Mouse (Mus musculus) adrenal gland (tissue): ENCODE measurements around the gene Foxk1.

Experiments used
- intact Hi-C: fragments of 180-260 bp; cut with DNase I; formaldehyde crosslinking; loops from one replicate; pipeline ENCODE4 v1.15.1; 2025

Foxk1 gene

GRCm38 (mm10) chr5:142386784-142387680, 14.3 kb upstream of the Foxk1 start:
- intact Hi-C loops, result no loop called here

- intact Hi-C loops, result no loop called here
Observed at GRCm38 (mm10) chr5:142387716-142388115, 13.6 kb upstream of the Foxk1 start.

DNA sequence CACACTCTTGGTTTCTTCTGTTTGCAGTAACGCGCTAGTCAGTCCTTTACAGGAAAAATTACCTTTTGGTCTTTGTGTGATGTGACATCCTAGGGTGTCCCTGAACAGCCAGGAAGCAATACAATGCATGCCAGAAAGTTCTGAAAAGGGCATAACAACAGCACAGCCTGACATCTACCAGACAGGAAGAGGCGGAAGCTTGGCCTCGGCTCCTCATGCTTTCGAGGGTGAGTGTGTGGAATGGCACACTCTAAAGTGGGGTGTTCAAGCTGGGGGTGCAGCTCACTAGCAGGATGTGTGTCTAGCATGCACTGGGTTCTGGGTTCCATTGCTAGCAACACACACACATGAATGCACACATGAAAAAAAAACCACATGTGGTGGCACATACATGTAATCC, 9.6 kb upstream of the Foxk1 start:
- intact Hi-C loops, result no loop called here

DNA sequence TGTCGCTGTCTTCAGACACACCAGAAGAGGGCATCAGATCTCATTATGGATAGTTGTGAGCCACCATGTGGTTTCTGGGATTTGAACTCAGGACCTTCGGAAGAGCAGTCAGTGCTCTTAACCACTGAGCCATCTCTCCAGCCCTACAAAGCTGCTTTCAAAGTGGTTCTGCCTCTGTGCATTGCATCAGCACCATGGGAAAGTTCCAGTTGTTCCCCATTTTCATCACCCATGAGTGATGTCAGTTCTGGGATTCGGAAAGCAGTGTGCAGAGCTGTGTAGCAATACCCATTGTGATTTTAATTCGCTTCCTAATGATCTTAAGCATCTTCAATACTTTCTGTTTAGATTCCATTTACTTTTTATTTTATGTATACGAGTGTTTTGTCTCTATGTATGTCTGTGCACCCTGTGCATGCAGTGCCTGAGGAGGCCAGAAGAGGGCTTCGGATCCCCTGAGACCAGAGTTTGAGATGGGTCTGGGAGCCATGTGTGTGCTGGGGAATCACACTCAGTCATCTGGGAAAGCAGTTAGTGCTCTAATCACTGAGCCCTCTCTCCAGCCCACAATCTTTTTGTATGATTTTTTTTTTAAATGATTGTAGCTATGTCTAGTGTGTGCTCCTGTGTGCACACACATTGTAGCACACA, 6.6 kb upstream of the Foxk1 start:
- intact Hi-C loops, result no loop called here

GRCm38 (mm10) chr5:142395909-142396308, 5.4 kb upstream of the Foxk1 start:
- intact Hi-C loops, result no loop called here

- intact Hi-C loops, result loop anchor here (2.0 kb wide), 1 partner anchor 48 kb away; no protein-coding TSS in a partner anchor
Observed at GRCm38 (mm10) chr5:142400181-142400883, 965 bp upstream of the Foxk1 start.

GRCm38 (mm10) chr5:142401641-142402625, 636 bp downstream of the Foxk1 start:
- intact Hi-C loops, result loop anchor here (1.0 to 2.0 kb wide), 2 partner anchors 35 to 47 kb away; no protein-coding TSS in a partner anchor

- intact Hi-C loops, result no loop called here
Observed at GRCm38 (mm10) chr5:142403694-142404093, 2.4 kb downstream of the Foxk1 start.

- intact Hi-C loops, result no loop called here
Observed at GRCm38 (mm10) chr5:142404307-142404706, 3.0 kb downstream of the Foxk1 start.

DNA sequence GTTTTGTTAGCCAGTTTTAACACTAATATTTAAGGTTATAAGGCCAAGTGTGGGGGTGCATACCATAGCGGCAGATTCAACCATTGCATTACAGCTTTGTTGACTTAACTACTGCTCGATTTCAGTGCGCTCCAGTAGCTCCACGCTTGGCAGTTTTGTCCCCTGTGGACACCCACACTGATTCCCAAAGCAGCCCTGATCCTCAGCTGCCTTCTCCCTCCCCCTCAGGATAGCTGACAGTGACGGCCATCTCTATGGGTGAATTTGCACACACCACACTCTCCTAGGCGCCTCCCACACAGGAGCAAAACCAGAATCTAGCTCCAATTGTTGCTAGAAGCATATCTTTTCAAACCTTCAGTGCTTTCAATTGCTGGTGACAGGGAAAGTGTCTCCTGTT, 4.1 kb downstream of the Foxk1 start:
- intact Hi-C loops, result no loop called here

- intact Hi-C loops, result no loop called here
Observed at GRCm38 (mm10) chr5:142406401-142406800, 5.1 kb downstream of the Foxk1 start.

- intact Hi-C loops, result no loop called here
Observed at GRCm38 (mm10) chr5:142406937-142407336, 5.6 kb downstream of the Foxk1 start.

DNA sequence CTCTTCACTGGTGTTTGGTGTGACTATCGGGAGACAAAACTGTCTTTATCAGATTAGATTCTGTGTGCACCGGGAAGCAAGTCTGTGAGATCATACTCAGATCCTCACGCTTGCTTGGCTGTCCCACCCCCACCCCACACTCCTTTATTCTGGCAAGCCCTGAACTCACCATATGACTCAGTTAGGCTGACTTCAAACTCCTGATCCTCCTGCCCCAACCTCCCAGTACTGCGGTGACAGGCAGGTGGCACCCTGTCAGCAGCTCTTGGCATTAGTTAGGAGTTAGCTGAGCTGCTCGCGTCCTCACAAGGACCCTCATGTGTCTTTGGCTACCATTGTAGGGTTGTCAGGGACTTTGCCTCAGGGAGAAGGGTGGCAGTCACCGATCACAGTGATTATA, 6.1 kb downstream of the Foxk1 start:
- intact Hi-C loops, result no loop called here

- intact Hi-C loops, result no loop called here
Observed at GRCm38 (mm10) chr5:142409169-142409568, 7.9 kb downstream of the Foxk1 start.

GRCm38 (mm10) chr5:142410348-142410747, 9.1 kb downstream of the Foxk1 start:
- intact Hi-C loops, result no loop called here

DNA sequence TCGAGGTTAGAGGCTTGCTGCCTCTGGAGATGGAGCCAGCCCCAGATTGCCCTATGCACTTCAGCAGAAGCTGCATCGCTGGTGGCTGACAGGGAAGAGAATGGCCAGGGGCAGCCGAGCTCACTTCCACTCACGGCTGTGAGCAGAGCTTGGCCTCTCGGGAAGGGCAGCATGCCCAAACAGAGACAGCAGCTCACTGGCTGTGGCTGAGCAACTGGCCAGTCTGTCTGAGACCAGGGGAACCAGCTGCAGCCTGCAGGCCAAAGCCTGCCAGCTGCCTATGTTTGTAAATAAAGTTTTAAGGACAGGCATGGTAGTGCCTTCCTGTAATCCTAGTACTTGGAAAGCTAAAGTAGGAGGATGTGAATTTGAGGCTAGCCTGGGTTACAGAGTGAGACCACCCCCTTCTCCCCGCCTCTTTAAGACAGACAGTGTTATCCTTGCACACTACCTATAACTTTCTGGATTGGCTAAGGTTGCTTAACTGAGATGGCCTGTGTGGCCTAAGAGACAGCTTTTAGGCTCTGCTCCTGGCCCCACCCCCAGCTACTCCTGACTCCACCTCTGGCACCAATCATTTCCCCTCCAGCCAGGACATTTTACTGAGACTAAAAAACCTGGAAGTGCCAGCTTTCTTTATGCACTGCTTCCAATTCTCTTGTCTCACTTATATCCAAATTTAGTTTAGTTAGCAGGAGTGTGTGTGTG, 11.5 kb downstream of the Foxk1 start:
- intact Hi-C loops, result no loop called here

DNA sequence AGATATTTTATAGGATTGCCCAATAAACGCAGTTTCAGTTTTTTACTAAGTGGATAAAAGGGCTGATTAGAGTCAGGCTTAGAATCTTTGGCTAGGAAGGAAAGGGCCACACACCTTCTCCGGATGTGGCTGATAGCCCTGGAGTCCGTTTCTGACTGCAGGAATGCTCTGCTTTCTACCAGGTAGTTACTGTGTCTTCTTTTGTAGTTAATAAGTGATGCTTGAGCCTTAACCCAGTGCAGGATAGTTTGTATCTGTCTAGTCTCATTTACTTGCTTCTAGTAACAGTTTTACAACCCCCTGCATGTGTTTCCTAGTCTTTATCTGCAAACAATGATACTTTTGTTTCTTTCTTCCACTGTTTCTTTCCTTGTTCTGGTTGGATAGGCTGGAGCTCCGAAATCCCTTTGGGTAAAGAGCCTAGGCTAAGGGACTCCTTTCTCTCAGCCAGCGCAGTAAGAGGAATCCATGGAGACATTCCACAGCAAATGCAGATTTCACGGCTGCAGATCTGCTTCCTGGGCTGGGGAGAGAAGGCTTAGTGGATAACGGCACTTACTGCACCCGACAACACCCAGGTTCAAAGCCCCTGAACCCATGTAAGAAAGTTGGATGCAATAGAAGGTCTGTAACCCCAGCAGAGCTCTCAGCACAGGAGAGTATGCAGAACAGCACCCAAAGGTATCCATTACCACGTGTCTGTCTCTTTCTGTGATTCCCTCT, 12.6 kb downstream of the Foxk1 start:
- intact Hi-C loops, result no loop called here

DNA sequence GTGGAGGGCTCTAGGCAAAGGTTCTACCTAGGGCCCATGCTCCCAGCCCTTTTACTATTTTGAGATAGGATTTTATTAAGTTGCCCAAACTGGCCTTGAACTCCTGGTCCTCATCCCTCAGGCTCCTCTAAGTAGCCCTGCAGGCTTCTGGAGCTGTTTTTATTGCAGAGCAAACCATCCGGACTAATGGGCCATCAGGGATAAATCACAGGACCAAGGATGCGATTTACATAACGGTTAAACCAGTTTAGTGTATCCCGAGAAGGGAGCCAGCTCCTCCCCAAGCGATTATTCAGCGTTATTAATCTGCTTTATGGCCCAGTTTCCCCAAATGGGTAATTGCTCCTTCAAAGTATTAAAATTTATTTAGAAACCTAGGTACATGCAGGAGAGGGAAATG, 14.1 kb downstream of the Foxk1 start:
- intact Hi-C loops, result no loop called here

DNA sequence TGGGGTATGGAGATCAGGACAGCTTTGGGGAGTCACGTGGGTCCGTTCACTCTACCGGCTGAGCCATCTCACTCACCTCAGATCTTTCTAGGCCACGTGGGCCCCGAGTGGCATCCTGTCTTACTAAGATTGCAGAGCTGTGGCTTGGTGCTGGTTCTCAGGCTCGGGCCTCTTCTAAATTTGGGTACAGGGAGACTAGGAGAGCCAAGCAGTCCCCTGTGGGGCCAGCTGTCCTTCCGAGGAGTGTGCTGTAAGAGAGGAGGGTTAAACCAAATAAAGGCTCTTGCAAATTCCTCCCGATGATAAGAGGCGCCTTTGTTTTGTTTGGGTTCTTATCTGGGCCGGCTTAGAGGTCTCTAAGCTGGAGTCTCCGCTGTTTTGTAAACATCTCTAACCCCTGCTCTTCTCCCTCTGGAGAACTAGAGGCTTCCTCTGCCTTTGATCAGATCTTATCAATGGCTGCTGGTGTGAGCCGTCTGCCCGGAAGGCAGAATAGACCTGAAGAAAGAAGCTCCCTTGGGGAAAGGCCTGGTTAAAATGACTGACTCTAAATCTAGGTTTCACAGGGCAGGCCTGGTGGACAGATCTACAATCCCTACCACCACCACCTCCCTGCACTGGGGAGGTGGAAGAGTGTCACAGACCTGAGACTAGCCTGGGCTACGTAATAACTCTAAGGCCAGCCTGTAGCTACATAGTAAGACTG, 14.9 kb downstream of the Foxk1 start:
- intact Hi-C loops, result no loop called here
